In the genomic region with DNA sequence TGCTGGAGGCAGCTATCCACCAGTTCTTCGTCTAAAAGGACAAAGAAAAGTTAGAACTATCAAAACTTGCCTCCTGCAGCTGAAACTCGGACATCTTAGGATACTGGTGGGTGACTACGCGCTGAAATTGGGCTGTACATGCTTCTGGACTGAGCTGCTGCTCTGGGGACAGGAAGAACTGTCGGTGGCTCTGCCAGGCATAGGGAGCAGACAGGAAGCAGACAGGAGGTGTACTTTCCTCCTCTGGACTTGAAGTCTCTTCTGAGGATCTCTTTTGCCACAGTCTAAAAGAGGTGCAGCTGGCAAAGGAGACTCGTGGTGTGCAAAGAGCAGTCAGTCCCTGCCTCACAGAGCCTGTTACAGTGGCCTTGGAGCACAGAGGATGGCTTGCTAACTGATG, we compare ENCODE assay signal across 21 mouse cellular contexts. TPM values are rescaled to one million over a fixed set of nuclear protein-coding genes. Genes with fewer than 3 reads are reported as not detected.
DNase-seq lines count a peak whose midpoint lies in the region; ATAC-seq and TF ChIP-seq lines count a peak whose summit lies in the region.
"Had no signal": no experiment of that assay in that cellular context is flagged by ENCODE, and none has a peak within 500 bp of the region (broad histone marks: within the 10 kb centered on the region; RNA-seq: fewer than 3 reads in every experiment).

No protein-coding gene starts in this region.

- 55% methylated on average over 6 of the region's 6 CpGs for whole genome bisulfite sequencing in heart, embryonic 10.5 days
- WGBS in intestine, postnatal 0 days, result 61% methylated on average over 6 of the region's 6 CpGs

- DNase-seq in heart, embryonic 10.5 days (ENCODE audit: low spot score), result no peak
- no peak for DNase-seq in heart, postnatal 14 days
- no peak for DNase-seq in spleen, postnatal 4 days (ENCODE audit: low spot score in 2 of 2)
- DNase-seq: adrenal gland, adult 8-10 months; adrenal gland, postnatal 36 days; cerebellum, adult 2 months; cerebellum, postnatal 10 days; embryo, embryonic 11 days; gastrocnemius, adult 2 months; gastrocnemius, postnatal 25 days had no signal

- peaks cover 7% of the 10 kb centered on the region; the same call in 1 of the 2 replicates for H3K4me1 ChIP-seq in heart, embryonic 10.5 days
- peaks cover 82% of the 10 kb centered on the region for H3K4me1 ChIP-seq in megakaryocyte, embryonic 14.5 days
- no peaks in the 10 kb centered on the region for H3K4me1 ChIP-seq in intestine, postnatal 0 days (replicated peaks; ENCODE audit: control insufficient read depth, insufficient read depth, low read length)
- H3K4me1 ChIP-seq: embryonic facial prominence, embryonic 15.5 days; heart, embryonic 15.5 days; hindbrain, embryonic 15.5 days had no signal

- peak overlapping the region; percentile 10; the same call in 1 of the 2 replicates for H3K27ac ChIP-seq in heart, embryonic 10.5 days
- no peak overlapping the region for H3K27ac ChIP-seq in intestine, postnatal 0 days (ENCODE audit: low read depth, low read length)
- H3K27ac ChIP-seq: embryonic facial prominence, embryonic 15.5 days; forebrain, embryonic 10.5 days; gastrocnemius, adult 2 months; heart, embryonic 15.5 days; hindbrain, embryonic 15.5 days had no signal

- H3K36me3 ChIP-seq in heart, embryonic 10.5 days, result no peaks in the 10 kb centered on the region
- peaks cover 53% of the 10 kb centered on the region for H3K36me3 ChIP-seq in megakaryocyte, embryonic 14.5 days (replicated peaks; ENCODE audit: low read length)
- no peaks in the 10 kb centered on the region for H3K36me3 ChIP-seq in intestine, postnatal 0 days (ENCODE audit: control insufficient read depth, insufficient read depth)
- H3K36me3 ChIP-seq: embryonic facial prominence, embryonic 15.5 days; forebrain, embryonic 10.5 days; heart, embryonic 15.5 days; hindbrain, embryonic 15.5 days had no signal

- no peak overlapping the region for H3K4me3 ChIP-seq in heart, embryonic 10.5 days
- peak overlapping the region; percentile 74 for H3K4me3 ChIP-seq in megakaryocyte, embryonic 14.5 days (replicated peaks)
- no peak overlapping the region for H3K4me3 ChIP-seq in intestine, postnatal 0 days (ENCODE audit: low read depth, low read length)
- H3K4me3 ChIP-seq: embryonic facial prominence, embryonic 15.5 days; erythroblast, embryonic 14.5 days; forebrain, embryonic 10.5 days; gastrocnemius, adult 2 months; heart, embryonic 15.5 days; hindbrain, embryonic 15.5 days had no signal

- no peaks in the 10 kb centered on the region for H3K27me3 ChIP-seq in heart, embryonic 10.5 days (ENCODE audit: insufficient read depth, poor library complexity, severe bottlenecking)
- H3K27me3 ChIP-seq in megakaryocyte, embryonic 14.5 days (replicated peaks), result no peaks in the 10 kb centered on the region
- H3K27me3 ChIP-seq in intestine, postnatal 0 days (replicated peaks; ENCODE audit: control insufficient read depth, insufficient read depth, low read length), result no peaks in the 10 kb centered on the region
- H3K27me3 ChIP-seq: embryonic facial prominence, embryonic 15.5 days; heart, embryonic 15.5 days; hindbrain, embryonic 15.5 days had no signal

- H3K9ac ChIP-seq in intestine, postnatal 0 days (ENCODE audit: low read depth, low read length), result no peak overlapping the region
- H3K9ac ChIP-seq: embryonic facial prominence, embryonic 15.5 days; heart, embryonic 15.5 days; hindbrain, embryonic 15.5 days had no signal

- TF ChIP-seq CTCF in intestine, postnatal 0 days (IDR thresholded peaks at IDR 0.05; ENCODE audit: low read depth), result no peak

- no peak overlapping the region for H3K4me2 ChIP-seq in intestine, postnatal 0 days (replicated peaks; ENCODE audit: low read depth)
- H3K4me2 ChIP-seq: embryonic facial prominence, embryonic 15.5 days; heart, embryonic 15.5 days; hindbrain, embryonic 15.5 days had no signal

- no peak for ATAC-seq in megakaryocyte, adult 5-6 weeks (ENCODE audit: poor library complexity, severe bottlenecking)
- peak; percentile 37 to 56; a peak in 1 of 4 replicates for ATAC-seq in hematopoietic stem cell, adult 5-6 weeks (replicated peaks in 1 of 2; ENCODE audit: insufficient read depth in 1 of 2, low FRiP score in 2 of 2, low TSS enrichment in 1 of 2, low read depth in 1 of 2, poor library complexity in 2 of 2, severe bottlenecking in 2 of 2)
- ATAC-seq in intestine, postnatal 0 days, result no peak
- ATAC-seq: forebrain, embryonic 14.5 days had no signal

- peaks cover 3% of the 10 kb centered on the region; the same call in 1 of the 2 replicates for H3K9me3 ChIP-seq in heart, embryonic 10.5 days
- H3K9me3 ChIP-seq in megakaryocyte, embryonic 14.5 days, result peaks cover 4% of the 10 kb centered on the region
- H3K9me3 ChIP-seq in intestine, postnatal 0 days (ENCODE audit: control insufficient read depth), result no peaks in the 10 kb centered on the region
- H3K9me3 ChIP-seq: embryonic facial prominence, embryonic 15.5 days; forebrain, embryonic 10.5 days; heart, embryonic 15.5 days; hindbrain, embryonic 15.5 days had no signal

- intact Hi-C loops in heart, postnatal 14 days (cut with DNase I), result loop anchor here (2.0 kb wide), 1 partner anchor 20 kb away; no protein-coding TSS in a partner anchor

RNA-seq across cellular contexts. Expression of a gene that starts 20.9 kb away (rescaled TPM):
- polyA plus RNA-seq in heart, embryonic 10.5 days (2016; fragmentation: Nextera tagmentation; extraction: Ambion mirVana), result 7.1 and 8.1 TPM in 2 replicates
- total RNA-seq in heart, postnatal 14 days (2021), result 1 to 10 TPM; 2.1 to 2.9 TPM
- polyA plus RNA-seq in megakaryocyte, embryonic 14.5 days (2012; ENCODE audit: insufficient read depth, low replicate concordance), result 1.8 TPM in 1 of 2 replicates, not detected in the other
- total RNA-seq in megakaryocyte, adult 5-6 weeks (2015), result 2.3 and 2.7 TPM in 2 replicates
- 3.6 TPM in 1 of 2 replicates, not detected in the other for total RNA-seq in megakaryocyte, adult 5-6 weeks (2017)
- 6.2 and 24.1 TPM in 2 replicates for total RNA-seq in hematopoietic stem cell, adult 5-6 weeks (2017)
- polyA plus RNA-seq in intestine, postnatal 0 days (2015; fragmentation: Nextera tagmentation; extraction: Ambion mirVana), result 3.8 and 4.3 TPM in 2 replicates

RNA-seq across cellular contexts. Expression of a gene that starts 37.1 kb away (rescaled TPM):
- polyA plus RNA-seq in heart, embryonic 10.5 days (2016; fragmentation: Nextera tagmentation; extraction: Ambion mirVana), result 7.6 and 10.0 TPM in 2 replicates
- total RNA-seq in heart, postnatal 14 days (2021), result 1 to 10 TPM; 7.8 to 9.1 TPM
- polyA plus RNA-seq in megakaryocyte, embryonic 14.5 days (2012; ENCODE audit: insufficient read depth, low replicate concordance), result 0.40 TPM in 1 of 2 replicates, not detected in the other
- total RNA-seq in megakaryocyte, adult 5-6 weeks (2015), result 10.2 and 10.9 TPM in 2 replicates
- total RNA-seq in megakaryocyte, adult 5-6 weeks (2017), result 9.1 and 9.8 TPM in 2 replicates
- total RNA-seq in hematopoietic stem cell, adult 5-6 weeks (2017), result 26.1 and 29.4 TPM in 2 replicates
- polyA plus RNA-seq in intestine, postnatal 0 days (2015; fragmentation: Nextera tagmentation; extraction: Ambion mirVana), result 15.0 and 22.1 TPM in 2 replicates
- polyA plus RNA-seq: erythroblast, embryonic 14.5 days had no signal

RNA-seq across cellular contexts. Expression of a gene that starts 39.9 kb away (rescaled TPM):
- polyA plus RNA-seq in heart, embryonic 10.5 days (2016; fragmentation: Nextera tagmentation; extraction: Ambion mirVana), result 4.4 and 5.7 TPM in 2 replicates
- total RNA-seq in heart, postnatal 14 days (2021), result 1 to 10 TPM; 2.4 to 3.9 TPM
- polyA plus RNA-seq in megakaryocyte, embryonic 14.5 days (2012; ENCODE audit: insufficient read depth, low replicate concordance), result 5,423 and 8,339 TPM in 2 replicates
- total RNA-seq in megakaryocyte, adult 5-6 weeks (2015), result 0.25 and 1.4 TPM in 2 replicates
- total RNA-seq in megakaryocyte, adult 5-6 weeks (2017), result not detected in 2 replicates
- total RNA-seq in hematopoietic stem cell, adult 5-6 weeks (2017), result 24.4 and 42.0 TPM in 2 replicates
- 1.2 and 1.9 TPM in 2 replicates for polyA plus RNA-seq in intestine, postnatal 0 days (2015; fragmentation: Nextera tagmentation; extraction: Ambion mirVana)

RNA-seq across cellular contexts. Expression of a gene that starts 53.6 kb away (rescaled TPM):
- 0.75 and 0.77 TPM in 2 replicates for polyA plus RNA-seq in heart, embryonic 10.5 days (2016; fragmentation: Nextera tagmentation; extraction: Ambion mirVana)
- 10 to 100 TPM in 1 of 2 experiments, 1 to 10 TPM in 1; 7.9 to 11.3 TPM for total RNA-seq in heart, postnatal 14 days (2021)
- polyA plus RNA-seq in megakaryocyte, embryonic 14.5 days (2012; ENCODE audit: insufficient read depth, low replicate concordance), result not detected in 2 replicates
- total RNA-seq in megakaryocyte, adult 5-6 weeks (2015), result not detected in 2 replicates
- total RNA-seq in megakaryocyte, adult 5-6 weeks (2017), result not detected in 2 replicates
- 2.2 and 4.9 TPM in 2 replicates for total RNA-seq in hematopoietic stem cell, adult 5-6 weeks (2017)
- polyA plus RNA-seq in intestine, postnatal 0 days (2015; fragmentation: Nextera tagmentation; extraction: Ambion mirVana), result 6.1 and 10.3 TPM in 2 replicates
- total RNA-seq: CH12.LX had no signal
- polyA plus RNA-seq: erythroblast, embryonic 14.5 days; forebrain, embryonic 14.5 days had no signal

Comparison
In these comparisons a context has a peak if more than half of its experiments do, and no peak if none do; other contexts are left out.
1. ATAC-seq: peak in hematopoietic stem cell, adult 5-6 weeks (2 of 2); none in megakaryocyte, adult 5-6 weeks (single experiment) and intestine, postnatal 0 days (single experiment).